8 mouse cellular contexts compared by ENCODE assay signal in genomic region chr11:84764527-84764961, GRCm38 (mm10). TPM values are rescaled to one million over a fixed set of nuclear protein-coding genes. Genes with fewer than 3 reads are reported as not detected.
DNase-seq lines count a peak whose midpoint lies in the region; ATAC-seq and TF ChIP-seq lines count a peak whose summit lies in the region.

No protein-coding gene starts in this region.

- H3K9ac ChIP-seq in lung, embryonic 15.5 days: no peak overlapping the region
- H3K9ac ChIP-seq in embryonic facial prominence, embryonic 15.5 days: no peak overlapping the region
- no peak overlapping the region for H3K9ac ChIP-seq in intestine, postnatal 0 days (ENCODE audit: low read depth, low read length)
- H3K9ac ChIP-seq in midbrain, embryonic 16.5 days (ENCODE audit: low read depth, low read length): no peak overlapping the region
- H3K9ac ChIP-seq in liver, postnatal 0 days (replicated peaks): no peak overlapping the region

- H3K4me1 ChIP-seq in lung, embryonic 15.5 days: peaks cover 11% of the 10 kb centered on the region; the same call in 1 of the 2 replicates
- peaks cover 21% of the 10 kb centered on the region for H3K4me1 ChIP-seq in embryonic facial prominence, embryonic 15.5 days
- no peaks in the 10 kb centered on the region for H3K4me1 ChIP-seq in intestine, postnatal 0 days (replicated peaks; ENCODE audit: control insufficient read depth, insufficient read depth, low read length)
- H3K4me1 ChIP-seq in midbrain, embryonic 16.5 days (ENCODE audit: control insufficient read depth, insufficient read depth, low read length): peaks cover 30% of the 10 kb centered on the region
- H3K4me1 ChIP-seq in liver, postnatal 0 days (ENCODE audit: insufficient read depth): no peaks in the 10 kb centered on the region

- H3K9me3 ChIP-seq in lung, embryonic 15.5 days: no peaks in the 10 kb centered on the region
- H3K9me3 ChIP-seq in embryonic facial prominence, embryonic 15.5 days (replicated peaks): no peaks in the 10 kb centered on the region
- H3K9me3 ChIP-seq in intestine, postnatal 0 days (ENCODE audit: control insufficient read depth): no peaks in the 10 kb centered on the region
- H3K9me3 ChIP-seq in midbrain, embryonic 16.5 days (replicated peaks; ENCODE audit: control insufficient read depth, low read length, poor library complexity, severe bottlenecking): no peaks in the 10 kb centered on the region
- no peaks in the 10 kb centered on the region for H3K9me3 ChIP-seq in liver, postnatal 0 days (ENCODE audit: low read length)

- H3K4me3 ChIP-seq in lung, embryonic 15.5 days: no peak overlapping the region
- no peak overlapping the region for H3K4me3 ChIP-seq in embryonic facial prominence, embryonic 15.5 days (replicated peaks)
- H3K4me3 ChIP-seq in intestine, postnatal 0 days (ENCODE audit: low read depth, low read length): no peak overlapping the region
- no peak overlapping the region for H3K4me3 ChIP-seq in midbrain, embryonic 16.5 days (ENCODE audit: low read depth, low read length)
- no peak overlapping the region for H3K4me3 ChIP-seq in liver, postnatal 0 days (ENCODE audit: low read depth, low read length)

- TF ChIP-seq EP300 in liver, postnatal 0 days (IDR thresholded peaks at IDR 0.05; ENCODE audit: low read depth): no peak

- no peaks in the 10 kb centered on the region for H3K36me3 ChIP-seq in lung, embryonic 15.5 days
- no peaks in the 10 kb centered on the region for H3K36me3 ChIP-seq in embryonic facial prominence, embryonic 15.5 days
- H3K36me3 ChIP-seq in intestine, postnatal 0 days (ENCODE audit: control insufficient read depth, insufficient read depth): no peaks in the 10 kb centered on the region
- H3K36me3 ChIP-seq in midbrain, embryonic 16.5 days (ENCODE audit: control insufficient read depth, insufficient read depth, low read length): no peaks in the 10 kb centered on the region
- no peaks in the 10 kb centered on the region for H3K36me3 ChIP-seq in liver, postnatal 0 days (replicated peaks; ENCODE audit: insufficient read depth, low read length)

- peak; percentile 13; the same call in 1 of the 2 replicates for TF ChIP-seq CTCF in intestine, postnatal 0 days (IDR thresholded peaks at IDR 0.05; ENCODE audit: low read depth)
- TF ChIP-seq CTCF in liver, postnatal 0 days (IDR thresholded peaks at IDR 0.05; ENCODE audit: low read depth): no peak

- DNase-seq in lung, postnatal 25 days (ENCODE audit: low spot score): no peak
- DNase-seq in liver, postnatal 0 days: no peak

- no peak for ATAC-seq in lung, embryonic 15.5 days (ENCODE audit: borderline replicate concordance, extremely low read depth, low FRiP score, low TSS enrichment)
- no peak for ATAC-seq in embryonic facial prominence, embryonic 15.5 days (ENCODE audit: insufficient number of reproducible peaks, low FRiP score, low TSS enrichment, low read depth)
- no peak for ATAC-seq in intestine, postnatal 0 days
- ATAC-seq in midbrain, embryonic 16.5 days: no peak
- ATAC-seq in erythroblast, adult 5-6 weeks (replicated peaks; ENCODE audit: low FRiP score, poor library complexity, severe bottlenecking): no peak
- ATAC-seq in liver, postnatal 0 days: no peak
- ATAC-seq in granulocyte monocyte progenitor cell, adult 5-6 weeks (replicated peaks; ENCODE audit: poor library complexity, severe bottlenecking): no peak

- peak overlapping the region; percentile 46 for H3K4me2 ChIP-seq in lung, embryonic 15.5 days
- peak overlapping the region; percentile 37; the same call in 1 of the 2 replicates for H3K4me2 ChIP-seq in embryonic facial prominence, embryonic 15.5 days (replicated peaks)
- peak overlapping the region; percentile 40 for H3K4me2 ChIP-seq in intestine, postnatal 0 days (replicated peaks; ENCODE audit: low read depth)
- peak overlapping the region; percentile 26 for H3K4me2 ChIP-seq in midbrain, embryonic 16.5 days (ENCODE audit: low read length)
- no peak overlapping the region for H3K4me2 ChIP-seq in liver, postnatal 0 days (ENCODE audit: low read depth, low read length)

- no peak overlapping the region for H3K27ac ChIP-seq in lung, embryonic 15.5 days
- H3K27ac ChIP-seq in embryonic facial prominence, embryonic 15.5 days (replicated peaks): no peak overlapping the region
- no peak overlapping the region for H3K27ac ChIP-seq in intestine, postnatal 0 days (ENCODE audit: low read depth, low read length)
- H3K27ac ChIP-seq in midbrain, embryonic 16.5 days (ENCODE audit: low read length): no peak overlapping the region
- H3K27ac ChIP-seq in liver, postnatal 0 days (ENCODE audit: low read depth): no peak overlapping the region

- peaks cover 34% of the 10 kb centered on the region; the same call in 1 of the 2 replicates for H3K27me3 ChIP-seq in lung, embryonic 15.5 days
- peaks cover 26% of the 10 kb centered on the region for H3K27me3 ChIP-seq in embryonic facial prominence, embryonic 15.5 days
- no peaks in the 10 kb centered on the region for H3K27me3 ChIP-seq in intestine, postnatal 0 days (replicated peaks; ENCODE audit: control insufficient read depth, insufficient read depth, low read length)
- H3K27me3 ChIP-seq in midbrain, embryonic 16.5 days (ENCODE audit: control insufficient read depth, insufficient read depth, low read depth, low read length): no peaks in the 10 kb centered on the region
- peaks cover 20% of the 10 kb centered on the region for H3K27me3 ChIP-seq in liver, postnatal 0 days (ENCODE audit: insufficient read depth, low read length)

- 4% methylated on average over 18 of the region's 21 CpGs for WGBS in lung, embryonic 15.5 days
- 3% methylated on average over 21 of the region's 21 CpGs for WGBS in embryonic facial prominence, embryonic 15.5 days
- WGBS in intestine, postnatal 0 days: 9% methylated on average over 21 of the region's 21 CpGs
- WGBS in midbrain, embryonic 16.5 days: 2% methylated on average over 21 of the region's 21 CpGs
- WGBS in liver, postnatal 0 days (ENCODE audit: insufficient replicate concordance): 5% methylated on average over 21 of the region's 21 CpGs

RNA-seq across cellular contexts. Expression of gene Mrm1, which starts 54.8 kb away (rescaled TPM):
- polyA plus RNA-seq in lung, embryonic 15.5 days (2015; fragmentation: Nextera tagmentation; extraction: Ambion mirVana): 10.7 and 12.8 TPM in 2 replicates
- polyA plus RNA-seq in embryonic facial prominence, embryonic 15.5 days (2015; fragmentation: Nextera tagmentation; extraction: Ambion mirVana): 13.1 and 13.2 TPM in 2 replicates
- polyA plus RNA-seq in intestine, postnatal 0 days (2015; fragmentation: Nextera tagmentation; extraction: Ambion mirVana): 7.1 and 8.9 TPM in 2 replicates
- 12.8 and 18.5 TPM in 2 replicates for polyA plus RNA-seq in midbrain, embryonic 16.5 days (2015; fragmentation: Nextera tagmentation; extraction: Ambion mirVana)
- total RNA-seq in erythroblast, adult 5-6 weeks (2015; ENCODE audit: low replicate concordance): 129 and 155 TPM in 2 replicates
- 114 and 139 TPM in 2 replicates for total RNA-seq in erythroblast, adult 5-6 weeks (2017; ENCODE audit: low replicate concordance)
- 7.4 and 8.4 TPM in 2 replicates for polyA plus RNA-seq in liver, postnatal 0 days (2015; fragmentation: Nextera tagmentation; extraction: Ambion mirVana)
- total RNA-seq in granulocyte monocyte progenitor cell, adult 5-6 weeks (2014; fragmentation: Nextera tagmentation): 8.1 and 10.9 TPM in 2 replicates
- total RNA-seq in granulocyte monocyte progenitor cell, adult 5-6 weeks (2017): 6.8 and 9.2 TPM in 2 replicates
